Mouse (Mus musculus) G1E (cell line): ENCODE results near the gene Npsr1.

Source experiments
- POLR2AphosphoS5 ChIP-seq: IDR thresholded peaks from 2 replicates; pipeline ENCODE4 v1.6.1; 2012; ENCODE audit warnings: low read depth, low read length, inconsistent platforms; ENCODE audit not compliant: insufficient replicate concordance
- TAL1 ChIP-seq: conservative IDR thresholded peaks from 2 replicates; pipeline ENCODE4 v1.6.1; 2012; ENCODE audit warnings: low read depth, low read length, inconsistent platforms, mixed read lengths

DNA sequence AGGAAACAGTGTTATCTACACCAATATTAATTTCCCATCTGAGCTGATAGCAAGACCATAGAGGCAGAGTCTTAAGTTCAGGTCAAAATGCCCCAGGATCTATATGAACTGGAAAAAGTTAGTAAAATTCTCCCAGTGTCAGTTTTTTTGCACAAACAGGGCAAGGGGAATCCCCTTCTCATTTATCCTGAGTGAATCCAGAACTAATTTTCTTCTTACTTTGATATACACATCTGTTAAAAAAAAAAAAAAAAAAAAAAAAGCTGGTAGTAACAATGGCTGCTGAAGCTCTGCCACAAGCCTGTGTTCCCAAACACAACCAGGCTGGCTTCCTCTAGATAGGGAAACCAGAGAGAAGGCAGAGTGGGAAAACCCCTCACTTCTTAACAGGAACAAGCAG, 5.9 kb upstream of the Npsr1 start:
- TF ChIP-seq TAL1 (no peak), POLR2AphosphoS5 (no peak)
